Mouse (Mus musculus) lung, embryonic 16.5 days (tissue): ENCODE measurements around the gene Itpr1. TPM values are rescaled to one million over a fixed set of nuclear protein-coding genes. Genes with fewer than 3 reads are reported as not detected.

Experiments
- ATAC-seq: fragments of 200-750 bp; cut with Nextera tagmentation; 2 replicates; pipeline ENCODE4 v1.8.0; 2017; ENCODE audit warnings: low read depth, mild to moderate bottlenecking, moderate library complexity
- H3K27ac ChIP-seq: fragments of 300-500 bp; sonication (generic); 2 replicates; pipeline ENCODE4 v1.5.1; 2014; ENCODE audit warnings: mild to moderate bottlenecking, control low read depth, low read length
- H3K27me3 ChIP-seq: fragments of 300-500 bp; sonication (generic); 2 replicates; pipeline ENCODE4 v1.6.1; 2014; ENCODE audit warnings: low read depth, low read length, mixed read lengths; ENCODE audit not compliant: control insufficient read depth, insufficient read depth
- H3K36me3 ChIP-seq: fragments of 300-500 bp; sonication (generic); 2 replicates; pipeline ENCODE4 v1.6.1; 2014; ENCODE audit warnings: low read length; ENCODE audit not compliant: control insufficient read depth, insufficient read depth
- H3K4me1 ChIP-seq: fragments of 300-500 bp; sonication (generic); replicated peaks from 2 replicates; pipeline ENCODE4 v1.6.1; 2014; ENCODE audit warnings: low read length, mixed read lengths; ENCODE audit not compliant: control insufficient read depth, insufficient read depth
- H3K4me2 ChIP-seq: fragments of 300-500 bp; sonication (generic); 2 replicates; pipeline ENCODE4 v1.6.1; 2014; ENCODE audit warnings: low read depth, low read length, control low read depth
- H3K4me3 ChIP-seq: fragments of 300-500 bp; sonication (generic); 2 replicates; pipeline ENCODE4 v1.5.1; 2014; ENCODE audit warnings: mild to moderate bottlenecking, low read length, control low read depth
- H3K9ac ChIP-seq: fragments of 300-500 bp; sonication (generic); 2 replicates; pipeline ENCODE4 v1.6.1; 2014; ENCODE audit warnings: low read length, control low read depth
- H3K9me3 ChIP-seq: fragments of 300-500 bp; sonication (generic); 2 replicates; pipeline ENCODE4 v1.6.1; 2016; ENCODE audit warnings: low read length; ENCODE audit not compliant: control insufficient read depth
- WGBS: fragments of 180-500 bp; shearing (Covaris S2); extraction: QIAGEN DNeasy Blood & Tissue Kit; methylation state at CpG from one replicate; pipeline ENCODE4 v1.1.7; 2014; 5-methylcytosine and 5-hydroxymethylcytosine counted together
- polyA plus RNA-seq: library from polyadenylated mRNA; unstranded; fragments of >200 nt; fragmentation: Nextera tagmentation; extraction: Ambion mirVana; gene quantifications from 2 replicates; pipeline ENCODE4 v1.2.1, GENCODE M21; 2015

The Itpr1 gene
- polyA plus RNA-seq, 1 experiment from 2014 or later, result 13.0 TPM

GRCm38 (mm10) chr6:108328296-108328695 is 115.4 kb downstream of the Itpr1 start:
- H3K4me3 ChIP-seq, result no peak overlapping the region
- H3K9ac ChIP-seq, result no peak overlapping the region
- no peaks in the 10 kb centered on the region for H3K27me3 ChIP-seq
- no peaks in the 10 kb centered on the region for H3K36me3 ChIP-seq
- 67% methylated on average over 7 of the region's 7 CpGs for WGBS
- no peak for ATAC-seq
- no peaks in the 10 kb centered on the region for H3K9me3 ChIP-seq
- no peak overlapping the region for H3K27ac ChIP-seq
- no peaks in the 10 kb centered on the region for H3K4me1 ChIP-seq
- no peak overlapping the region for H3K4me2 ChIP-seq

- Histone ChIP-seq H3K27ac (no peak overlapping the region), H3K4me3 (no peak overlapping the region), H3K4me1 (no peaks in the 10 kb centered on the region), H3K36me3 (no peaks in the 10 kb centered on the region), H3K4me2 (no peak overlapping the region), H3K9ac (no peak overlapping the region), H3K9me3 (no peaks in the 10 kb centered on the region), H3K27me3 (no peaks in the 10 kb centered on the region)
- no peak for ATAC-seq
- WGBS, result 80% methylated on average over 8 of the region's 8 CpGs
These were observed 117.6 kb downstream of the Itpr1 start for GRCm38 (mm10) chr6:108330461-108330860.

GRCm38 (mm10) chr6:108331268-108331667 is 118.4 kb downstream of the Itpr1 start:
- Histone ChIP-seq H3K27ac (no peak overlapping the region), H3K9me3 (no peaks in the 10 kb centered on the region), H3K4me2 (no peak overlapping the region), H3K9ac (no peak overlapping the region), H3K4me3 (no peak overlapping the region), H3K27me3 (no peaks in the 10 kb centered on the region), H3K36me3 (no peaks in the 10 kb centered on the region), H3K4me1 (no peaks in the 10 kb centered on the region)
- no peak for ATAC-seq
- 65% methylated on average over 3 of the region's 3 CpGs for WGBS

- Histone ChIP-seq H3K36me3 (no peaks in the 10 kb centered on the region), H3K27me3 (no peaks in the 10 kb centered on the region), H3K9ac (no peak overlapping the region), H3K4me3 (no peak overlapping the region), H3K27ac (no peak overlapping the region), H3K9me3 (no peaks in the 10 kb centered on the region), H3K4me1 (no peaks in the 10 kb centered on the region), H3K4me2 (no peak overlapping the region)
- no peak for ATAC-seq
- WGBS, result 81% methylated on average over 3 of the region's 3 CpGs
These were observed 121.2 kb downstream of the Itpr1 start for GRCm38 (mm10) chr6:108334059-108334458.

- no peaks in the 10 kb centered on the region for H3K4me1 ChIP-seq
- no peak overlapping the region for H3K27ac ChIP-seq
- H3K4me2 ChIP-seq, result no peak overlapping the region
- H3K9me3 ChIP-seq, result no peaks in the 10 kb centered on the region
- no peak overlapping the region for H3K9ac ChIP-seq
- H3K36me3 ChIP-seq, result no peaks in the 10 kb centered on the region
- no peak for ATAC-seq
- H3K4me3 ChIP-seq, result no peak overlapping the region
- no peaks in the 10 kb centered on the region for H3K27me3 ChIP-seq
These were observed 122.4 kb downstream of the Itpr1 start for GRCm38 (mm10) chr6:108335202-108335823.

- Histone ChIP-seq H3K27me3 (no peaks in the 10 kb centered on the region), H3K4me2 (no peak overlapping the region), H3K27ac (no peak overlapping the region), H3K4me3 (no peak overlapping the region), H3K9ac (no peak overlapping the region), H3K9me3 (no peaks in the 10 kb centered on the region), H3K4me1 (no peaks in the 10 kb centered on the region), H3K36me3 (no peaks in the 10 kb centered on the region)
- ATAC-seq, result no peak
- WGBS, result 88% methylated on average over 6 of the region's 6 CpGs
These were observed 123.6 kb downstream of the Itpr1 start for GRCm38 (mm10) chr6:108336506-108336905.

GRCm38 (mm10) chr6:108337289-108337688 is 124.4 kb downstream of the Itpr1 start:
- Histone ChIP-seq H3K9me3 (no peaks in the 10 kb centered on the region), H3K4me2 (no peak overlapping the region), H3K36me3 (no peaks in the 10 kb centered on the region), H3K9ac (no peak overlapping the region), H3K27me3 (no peaks in the 10 kb centered on the region), H3K27ac (no peak overlapping the region), H3K4me3 (no peak overlapping the region), H3K4me1 (no peaks in the 10 kb centered on the region)
- no peak for ATAC-seq
- WGBS, result 59% methylated on average over 6 of the region's 6 CpGs

- no peak overlapping the region for H3K9ac ChIP-seq
- H3K27ac ChIP-seq, result no peak overlapping the region
- H3K36me3 ChIP-seq, result no peaks in the 10 kb centered on the region
- H3K4me3 ChIP-seq, result no peak overlapping the region
- H3K4me2 ChIP-seq, result no peak overlapping the region
- 87% methylated on average over 5 of the region's 5 CpGs for WGBS
- no peaks in the 10 kb centered on the region for H3K9me3 ChIP-seq
- no peaks in the 10 kb centered on the region for H3K4me1 ChIP-seq
- H3K27me3 ChIP-seq, result no peaks in the 10 kb centered on the region
- ATAC-seq, result no peak
These were observed 125.5 kb downstream of the Itpr1 start for GRCm38 (mm10) chr6:108338362-108338761.

- H3K9ac ChIP-seq, result no peak overlapping the region
- H3K27me3 ChIP-seq, result no peaks in the 10 kb centered on the region
- H3K9me3 ChIP-seq, result no peaks in the 10 kb centered on the region
- ATAC-seq, result no peak
- 81% methylated on average over 5 of the region's 5 CpGs for WGBS
- H3K4me2 ChIP-seq, result no peak overlapping the region
- H3K4me1 ChIP-seq, result no peaks in the 10 kb centered on the region
- no peak overlapping the region for H3K4me3 ChIP-seq
- H3K36me3 ChIP-seq, result no peaks in the 10 kb centered on the region
- no peak overlapping the region for H3K27ac ChIP-seq
These were observed 130.1 kb downstream of the Itpr1 start for GRCm38 (mm10) chr6:108342989-108343388.

GRCm38 (mm10) chr6:108343781-108344310 is 130.9 kb downstream of the Itpr1 start:
- Histone ChIP-seq H3K27ac (no peak overlapping the region), H3K4me3 (no peak overlapping the region), H3K4me1 (no peaks in the 10 kb centered on the region), H3K27me3 (no peaks in the 10 kb centered on the region), H3K9ac (no peak overlapping the region), H3K36me3 (no peaks in the 10 kb centered on the region), H3K9me3 (no peaks in the 10 kb centered on the region), H3K4me2 (no peak overlapping the region)
- ATAC-seq, result no peak
- 64% methylated on average over 4 of the region's 4 CpGs for WGBS
